Mouse (Mus musculus) thymus, adult 2 months (tissue): ENCODE data around the gene Atg4a.

Experiments
- CTCF ChIP-seq: fragments of 200-500 bp; IDR thresholded peaks from 2 replicates; pipeline ENCODE4 v1.5.1; 2012; ENCODE audit warnings: mild to moderate bottlenecking, control low read depth, low read length, moderate library complexity, borderline replicate concordance; ENCODE audit not compliant: control insufficient read depth, poor library complexity, insufficient read depth; ENCODE audit errors: extremely low read depth
- POLR2A ChIP-seq: fragments of 200-500 bp; IDR thresholded peaks from 2 replicates; pipeline ENCODE4 v1.6.1; 2012; ENCODE audit warnings: mild to moderate bottlenecking, low read length, control low read depth, moderate library complexity; ENCODE audit not compliant: control insufficient read depth, poor library complexity, insufficient read depth; ENCODE audit errors: extremely low read depth

DNA sequence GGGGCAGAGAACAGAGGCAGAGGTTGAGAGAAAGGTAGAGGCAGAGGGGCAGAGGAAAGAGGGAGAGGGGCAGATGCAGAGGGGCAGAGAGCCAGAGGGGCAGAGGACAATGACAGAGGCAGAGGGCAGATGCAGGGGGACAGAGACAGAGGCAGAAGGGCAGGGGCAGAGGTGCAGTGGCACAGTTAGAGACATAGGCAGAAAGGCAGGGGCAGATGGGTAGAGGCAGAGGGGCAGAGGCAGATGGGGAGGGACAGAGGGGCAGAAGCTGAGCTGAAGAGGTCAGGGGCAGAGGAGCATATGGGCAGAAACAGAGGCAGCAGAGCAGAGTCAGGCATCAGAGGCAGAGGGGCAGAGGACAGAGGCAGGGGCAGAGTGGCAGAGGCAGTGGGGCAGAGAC, 42.2 kb downstream of the Atg4a start:
- no peak for TF ChIP-seq CTCF
- no peak for TF ChIP-seq POLR2A
